Mouse (Mus musculus) limb, embryonic 14.5 days (tissue): ENCODE measurements around the gene Rpl27. TPM values are rescaled to one million over a fixed set of nuclear protein-coding genes. Genes with fewer than 3 reads are reported as not detected.
"Not testable (repeated sequence)": the region's sequence is repeated elsewhere in the genome, so short reads cannot be mapped to it uniquely, and the experiment has no call there.

ENCODE experiments used
- ATAC-seq: fragments of 200-750 bp; cut with Nextera tagmentation; 2 replicates; pipeline ENCODE4 v1.8.0; 2017; ENCODE audit warnings: low read depth, moderate number of reproducible peaks, moderate TSS enrichment; ENCODE audit not compliant: low FRiP score
- DNase-seq: peaks from one replicate; pipeline ENCODE4 v3.0.0-alpha.2; 2015; ENCODE audit warnings: low spot score
- H3K27ac ChIP-seq: fragments of 300-500 bp; sonication (generic); replicated peaks from 2 replicates; pipeline ENCODE4 v1.5.1; 2014; ENCODE audit warnings: low read depth, mild to moderate bottlenecking, low read length, moderate library complexity, mixed read lengths
- H3K27me3 ChIP-seq: fragments of 300-500 bp; sonication (generic); 2 replicates; pipeline ENCODE4 v1.6.1; 2014; ENCODE audit warnings: low read length, mixed read lengths; ENCODE audit not compliant: control insufficient read depth, insufficient read depth
- H3K36me3 ChIP-seq: fragments of 300-500 bp; sonication (generic); 2 replicates; pipeline ENCODE4 v1.6.1; 2014; ENCODE audit warnings: mild to moderate bottlenecking, low read length, moderate library complexity, mixed read lengths; ENCODE audit not compliant: control insufficient read depth, insufficient read depth
- H3K4me1 ChIP-seq: fragments of 300-500 bp; sonication (generic); 2 replicates; pipeline ENCODE4 v1.6.1; 2014; ENCODE audit warnings: antibody characterized with exemption, low read length, mixed read lengths; ENCODE audit not compliant: control insufficient read depth, insufficient read depth
- H3K4me2 ChIP-seq: fragments of 300-500 bp; sonication (generic); replicated peaks from 2 replicates; pipeline ENCODE4 v1.6.1; 2014; ENCODE audit warnings: low read depth, mild to moderate bottlenecking, low read length, moderate library complexity; ENCODE audit not compliant: severe bottlenecking
- H3K4me3 ChIP-seq: fragments of 300-500 bp; sonication (generic); replicated peaks from 2 replicates; pipeline ENCODE4 v1.5.1; 2014; ENCODE audit warnings: low read length
- H3K9ac ChIP-seq: fragments of 300-500 bp; sonication (generic); 2 replicates; pipeline ENCODE4 v1.6.1; 2014; ENCODE audit warnings: mild to moderate bottlenecking, low read depth, low read length, moderate library complexity; ENCODE audit not compliant: severe bottlenecking
- H3K9me3 ChIP-seq: fragments of 300-500 bp; sonication (generic); 2 replicates; pipeline ENCODE4 v1.6.1; 2016; ENCODE audit warnings: low read length; ENCODE audit not compliant: control insufficient read depth
- POLR2A ChIP-seq: fragments of 200-500 bp; IDR thresholded peaks from 2 replicates; pipeline ENCODE4 v1.8.0; 2012; ENCODE audit warnings: inconsistent platforms, mild to moderate bottlenecking, moderate library complexity, borderline replicate concordance; ENCODE audit not compliant: insufficient read depth, insufficient read length; ENCODE audit errors: extremely low read depth
- WGBS: fragments of 180-500 bp; shearing (Covaris S2); extraction: QIAGEN DNeasy Blood & Tissue Kit; methylation state at CpG from one replicate; pipeline ENCODE4 v1.1.7; 2014; 5-methylcytosine and 5-hydroxymethylcytosine counted together
- polyA plus RNA-seq, 2 experiments: library from polyadenylated mRNA; depleted of rRNA in 1 of 2; stranded (reverse) in 1 of 2; unstranded in 1 of 2; fragments of >200 nt; fragmentation: Nextera tagmentation in 1 of 2; extraction: Ambion mirVana in 1 of 2; gene quantifications; 2 replicates each; pipeline versions ENCODE4 v1.2.1 to v1.2.3; 2012 to 2014

Rpl27 gene
- polyA plus RNA-seq, 2 experiments = 422 to 1,303 TPM

GRCm38 (mm10) chr11:101471926-101472325, 29.8 kb downstream of the Rpl27 start:
- Histone ChIP-seq H3K9me3 (no peaks in the 10 kb centered on the region), H3K4me1 (peaks cover 6% of the 10 kb centered on the region), H3K4me2 (no peak overlapping the region), H3K36me3 (no peaks in the 10 kb centered on the region), H3K27me3 (no peaks in the 10 kb centered on the region), H3K4me3 (no peak overlapping the region), H3K9ac (no peak overlapping the region), H3K27ac (no peak overlapping the region)
- DNase-seq = no peak
- no peak for ATAC-seq
- WGBS = 57% methylated on average over 3 of the region's 3 CpGs
- TF ChIP-seq POLR2A = no peak

DNA sequence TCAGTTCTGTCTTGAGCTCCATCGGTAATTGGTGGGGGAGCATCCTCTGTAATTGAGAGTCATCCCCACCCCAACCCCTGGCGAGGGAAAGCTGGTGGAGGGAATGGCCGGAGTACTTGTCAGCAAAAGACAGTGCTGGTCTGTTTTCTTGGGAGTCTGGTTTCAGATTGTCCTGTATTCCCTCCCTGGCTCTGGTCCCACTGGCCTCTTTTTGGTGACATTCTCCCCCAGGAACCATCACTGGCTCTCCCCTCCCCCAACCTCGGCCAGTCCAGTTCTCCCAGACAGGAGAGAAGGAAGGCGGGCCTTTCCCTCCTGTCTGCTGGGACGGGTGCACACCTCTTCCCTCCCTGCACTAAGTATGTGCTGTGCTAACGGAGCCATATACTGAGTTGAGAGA, 30.2 kb downstream of the Rpl27 start:
- H3K36me3 ChIP-seq = no peaks in the 10 kb centered on the region
- H3K27ac ChIP-seq = no peak overlapping the region
- H3K4me3 ChIP-seq = no peak overlapping the region
- no peaks in the 10 kb centered on the region for H3K27me3 ChIP-seq
- H3K4me1 ChIP-seq = peaks cover 6% of the 10 kb centered on the region
- 36% methylated on average over 7 of the region's 7 CpGs for WGBS
- TF ChIP-seq POLR2A = no peak
- no peak overlapping the region for H3K9ac ChIP-seq
- no peak overlapping the region for H3K4me2 ChIP-seq
- no peaks in the 10 kb centered on the region for H3K9me3 ChIP-seq
- DNase-seq (no peak), ATAC-seq (no peak)

GRCm38 (mm10) chr11:101473686-101474085, 31.6 kb downstream of the Rpl27 start:
- H3K4me1 ChIP-seq, ATAC-seq, DNase-seq, H3K9ac ChIP-seq, H3K9me3 ChIP-seq, H3K27me3 ChIP-seq, H3K4me3 ChIP-seq, H3K36me3 ChIP-seq, H3K4me2 ChIP-seq, H3K27ac ChIP-seq: not testable (repeated sequence)
- 80% methylated on average over 1 of the region's 1 CpGs for WGBS

DNA sequence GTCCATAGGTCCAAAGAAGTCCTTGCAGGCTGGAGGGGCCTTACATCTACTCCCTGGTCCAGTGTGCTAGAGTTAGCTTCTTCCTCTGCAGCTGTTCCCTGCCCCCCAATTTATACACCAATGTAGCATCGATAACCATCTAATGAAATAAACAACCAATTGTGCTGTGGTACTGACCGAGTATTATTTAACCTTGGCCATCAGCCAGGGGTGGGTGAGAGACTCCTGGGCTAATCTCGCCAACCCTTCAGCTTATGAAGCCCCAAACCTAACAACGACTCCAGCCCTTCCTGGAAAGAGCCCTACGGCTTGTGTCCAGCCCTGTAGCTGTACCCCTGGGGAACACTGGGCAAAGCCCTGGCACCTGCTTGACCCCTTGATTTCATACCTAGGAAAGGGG, 32.2 kb downstream of the Rpl27 start:
- Histone ChIP-seq H3K9me3 (no peaks in the 10 kb centered on the region), H3K27me3 (no peaks in the 10 kb centered on the region), H3K27ac (no peak overlapping the region), H3K36me3 (no peaks in the 10 kb centered on the region), H3K9ac (no peak overlapping the region), H3K4me3 (no peak overlapping the region), H3K4me1 (no peaks in the 10 kb centered on the region), H3K4me2 (no peak overlapping the region)
- TF ChIP-seq POLR2A = no peak
- no peak for DNase-seq
- 82% methylated on average over 5 of the region's 5 CpGs for WGBS
- ATAC-seq = no peak

GRCm38 (mm10) chr11:101476361-101476760, 34.3 kb downstream of the Rpl27 start:
- not testable (repeated sequence) for H3K27ac ChIP-seq, ATAC-seq, H3K9me3 ChIP-seq, H3K9ac ChIP-seq, DNase-seq, H3K4me1 ChIP-seq, H3K4me2 ChIP-seq, H3K36me3 ChIP-seq, H3K27me3 ChIP-seq, H3K4me3 ChIP-seq
- 86% methylated on average over 4 of the region's 4 CpGs for WGBS

DNA sequence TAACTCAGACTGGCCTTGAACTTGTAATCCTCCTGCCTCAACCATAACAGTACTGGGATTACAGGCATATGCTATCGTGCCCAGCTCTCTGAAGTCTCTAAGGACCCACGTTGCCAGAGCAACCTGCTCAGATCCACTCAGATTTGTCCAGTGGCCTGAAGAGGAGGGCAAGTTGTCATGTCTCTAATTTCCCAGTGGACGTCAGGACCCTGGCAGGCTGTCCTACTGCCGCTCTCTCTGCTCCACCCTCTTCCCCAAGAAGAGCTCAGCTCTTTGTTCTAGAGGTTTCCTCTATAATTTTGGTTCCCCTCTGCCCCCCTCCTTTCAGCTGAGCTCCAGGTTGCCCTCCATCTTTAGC, 35.1 kb downstream of the Rpl27 start:
- no peaks in the 10 kb centered on the region for H3K27me3 ChIP-seq
- no peak overlapping the region for H3K9ac ChIP-seq
- no peak overlapping the region for H3K27ac ChIP-seq
- TF ChIP-seq POLR2A = no peak
- no peaks in the 10 kb centered on the region for H3K4me1 ChIP-seq
- no peak for DNase-seq
- no peak overlapping the region for H3K4me2 ChIP-seq
- WGBS = 36% methylated on average over 4 of the region's 4 CpGs
- ATAC-seq = no peak
- no peaks in the 10 kb centered on the region for H3K9me3 ChIP-seq
- no peak overlapping the region for H3K4me3 ChIP-seq
- H3K36me3 ChIP-seq = no peaks in the 10 kb centered on the region
